Mouse (Mus musculus): ENCODE measurements at regions not wholly inside any gene's neighbourhood (a gene's known extent, or its start where the extent isn't known, plus 50 kb on each side); places are given as distances from the start of the nearest gene placed in this dataset.

- TF ChIP-seq CTCF (IDR thresholded peaks at IDR 0.05; ENCODE audit: low read depth): peak; percentile 94
- no peak for TF ChIP-seq EP300 (optimal IDR thresholded peaks at IDR 0.05)
Measured at GRCm38 (mm10) chr17:82857199-82858147, 357.6 kb upstream of the Pkdcc start.

Measured in stomach, postnatal 0 days (tissue).